Mouse (Mus musculus) forebrain, embryonic 12.5 days (tissue): ENCODE measurements around the gene Sox1. TPM values are rescaled to one million over a fixed set of nuclear protein-coding genes. Genes with fewer than 3 reads are reported as not detected.

Experiments
- microRNA-seq: library from miRNA; unstranded; fragments of <30 nt; microRNA quantifications from one replicate; pipeline ENCODE4, GENCODE M21; 2017
- polyA plus RNA-seq: library from polyadenylated mRNA; unstranded; fragments of >200 nt; fragmentation: Nextera tagmentation; extraction: Ambion mirVana; gene quantifications from 2 replicates; pipeline ENCODE4 v1.2.1, GENCODE M21; 2016

Gene Sox1
- polyA plus RNA-seq, 1 experiment from 2014 or later, result 9.6 TPM

Small RNA genes lying within 50 kb of the gene (microRNA-seq; reads per million reads assigned to microRNA genes)
- gene Gm25239, result not detected

Other genes with a start within 250 kb of the Sox1 start
- 0.18 and 0.56 TPM in 2 replicates for gene A230072I06Rik, start 116.5 kb upstream of the Sox1 start, polyA plus RNA-seq
- gene Spaca7, start 177.7 kb downstream of the Sox1 start, polyA plus RNA-seq, result not detected in 2 replicates